Mouse (Mus musculus): ENCODE measurements around the gene Celf2. TPM values are rescaled to one million over a fixed set of nuclear protein-coding genes. Genes with fewer than 3 reads are reported as not detected.
"Not testable (repeated sequence)": the region's sequence is repeated elsewhere in the genome, so short reads cannot be mapped to it uniquely, and the experiment has no call there.

Celf2 gene
- polyA plus RNA-seq, 1 experiment from 2014 or later = 35.4 TPM

- WGBS = 68% methylated on average over 7 of the region's 7 CpGs
- Histone ChIP-seq H3K9me3 (ENCODE audit: control insufficient read depth, low read length) (no peaks in the 10 kb centered on the region), H3K9ac (ENCODE audit: low read depth, low read length) (no peak overlapping the region), H3K36me3 (ENCODE audit: control insufficient read depth, insufficient read depth, low read length) (0 out of 2 replicates have a peak, but pooled peaks cover 2% of the 10 kb centered on the region), H3K27ac (ENCODE audit: low read length) (no peak overlapping the region), H3K4me3 (ENCODE audit: low read length) (no peak overlapping the region), H3K4me1 (ENCODE audit: control insufficient read depth, insufficient read depth, low read length) (0 out of 2 replicates have a peak, but pooled peaks cover 2% of the 10 kb centered on the region), H3K4me2 (ENCODE audit: low read depth, low read length) (no peak overlapping the region), H3K27me3 (replicated peaks; ENCODE audit: control insufficient read depth, insufficient read depth, low read length) (no peaks in the 10 kb centered on the region)
- peak; percentile 88 for ATAC-seq
Measured at GRCm38 (mm10) chr2:6585069-6585754, 924.2 kb downstream of the Celf2 start.

- 0 out of 2 replicates have a peak, but pooled peaks cover 2% of the 10 kb centered on the region for H3K36me3 ChIP-seq (ENCODE audit: control insufficient read depth, insufficient read depth, low read length)
- no peak overlapping the region for H3K27ac ChIP-seq (ENCODE audit: low read length)
- no peaks in the 10 kb centered on the region for H3K27me3 ChIP-seq (replicated peaks; ENCODE audit: control insufficient read depth, insufficient read depth, low read length)
- H3K9ac ChIP-seq (ENCODE audit: low read depth, low read length) = no peak overlapping the region
- H3K4me1 ChIP-seq (ENCODE audit: control insufficient read depth, insufficient read depth, low read length) = 0 out of 2 replicates have a peak, but pooled peaks cover 2% of the 10 kb centered on the region
- H3K4me2 ChIP-seq (ENCODE audit: low read depth, low read length) = no peak overlapping the region
- no peak overlapping the region for H3K4me3 ChIP-seq (ENCODE audit: low read length)
- ATAC-seq = no peak
- H3K9me3 ChIP-seq (ENCODE audit: control insufficient read depth, low read length) = no peaks in the 10 kb centered on the region
Measured at GRCm38 (mm10) chr2:6582711-6583110, 926.7 kb downstream of the Celf2 start.

DNA sequence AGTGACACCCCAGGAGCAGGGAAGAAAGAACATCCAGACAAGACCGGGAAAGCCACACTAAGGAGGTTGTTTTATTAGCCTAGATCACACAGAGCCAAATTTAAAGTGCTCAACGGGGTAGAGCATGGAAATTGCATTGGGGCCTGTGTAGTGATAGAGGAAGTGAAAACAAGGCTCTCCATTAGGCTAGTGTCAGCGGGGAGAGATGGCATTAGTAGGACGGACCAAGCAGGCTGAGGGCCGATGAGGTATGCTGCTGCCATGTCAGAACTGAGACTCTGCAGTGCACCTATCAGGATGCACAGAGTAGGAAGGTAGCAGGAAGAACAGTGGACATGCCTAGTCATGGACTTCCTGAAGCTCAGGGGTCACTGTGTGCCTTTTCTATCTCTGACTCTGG, 929.3 kb downstream of the Celf2 start:
- Histone ChIP-seq H3K9ac (ENCODE audit: low read depth, low read length) (no peak overlapping the region), H3K4me3 (ENCODE audit: low read length) (no peak overlapping the region), H3K27me3 (replicated peaks; ENCODE audit: control insufficient read depth, insufficient read depth, low read length) (no peaks in the 10 kb centered on the region), H3K4me2 (ENCODE audit: low read depth, low read length) (no peak overlapping the region), H3K36me3 (ENCODE audit: control insufficient read depth, insufficient read depth, low read length) (no peaks in the 10 kb centered on the region), H3K4me1 (ENCODE audit: control insufficient read depth, insufficient read depth, low read length) (0 out of 2 replicates have a peak, but pooled peaks cover 2% of the 10 kb centered on the region), H3K9me3 (ENCODE audit: control insufficient read depth, low read length) (no peaks in the 10 kb centered on the region), H3K27ac (ENCODE audit: low read length) (no peak overlapping the region)
- 77% methylated on average over 5 of the region's 5 CpGs for WGBS
- no peak for ATAC-seq

GRCm38 (mm10) chr2:6575316-6575715, 934.0 kb downstream of the Celf2 start:
- H3K27me3 ChIP-seq (replicated peaks; ENCODE audit: control insufficient read depth, insufficient read depth, low read length); H3K4me1 ChIP-seq (ENCODE audit: control insufficient read depth, insufficient read depth, low read length); H3K36me3 ChIP-seq (ENCODE audit: control insufficient read depth, insufficient read depth, low read length); ATAC-seq; H3K9ac ChIP-seq (ENCODE audit: low read depth, low read length); H3K9me3 ChIP-seq (ENCODE audit: control insufficient read depth, low read length); H3K4me2 ChIP-seq (ENCODE audit: low read depth, low read length); H3K27ac ChIP-seq (ENCODE audit: low read length); H3K4me3 ChIP-seq (ENCODE audit: low read length): not testable (repeated sequence)
- 99% methylated on average over 3 of the region's 3 CpGs for WGBS

DNA sequence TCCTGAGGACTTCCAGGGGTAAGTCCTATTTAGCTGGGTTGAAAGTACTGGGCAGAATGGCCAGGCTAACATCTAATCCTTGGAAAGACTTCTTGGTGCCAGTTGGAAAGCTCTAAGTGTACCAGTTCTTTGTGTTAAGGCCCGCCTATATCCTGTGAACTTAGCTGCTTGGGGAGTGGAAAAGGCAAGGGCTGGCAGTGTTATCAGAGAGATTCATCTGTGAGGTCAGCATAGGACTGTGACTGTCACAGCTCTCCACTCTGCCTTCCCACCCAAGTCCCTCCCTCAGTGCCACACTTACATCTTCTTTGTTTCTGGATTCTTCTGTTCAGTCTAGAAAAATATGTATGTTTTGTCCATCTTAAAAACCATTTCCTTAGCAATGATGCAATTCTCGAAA, 935.7 kb downstream of the Celf2 start:
- no peaks in the 10 kb centered on the region for H3K9me3 ChIP-seq (ENCODE audit: control insufficient read depth, low read length)
- H3K27ac ChIP-seq (ENCODE audit: low read length) = no peak overlapping the region
- ATAC-seq = no peak
- H3K4me2 ChIP-seq (ENCODE audit: low read depth, low read length) = no peak overlapping the region
- H3K27me3 ChIP-seq (replicated peaks; ENCODE audit: control insufficient read depth, insufficient read depth, low read length) = no peaks in the 10 kb centered on the region
- H3K36me3 ChIP-seq (ENCODE audit: control insufficient read depth, insufficient read depth, low read length) = no peaks in the 10 kb centered on the region
- H3K4me1 ChIP-seq (ENCODE audit: control insufficient read depth, insufficient read depth, low read length) = no peaks in the 10 kb centered on the region
- WGBS = 76% methylated on average over 2 of the region's 2 CpGs
- no peak overlapping the region for H3K9ac ChIP-seq (ENCODE audit: low read depth, low read length)
- no peak overlapping the region for H3K4me3 ChIP-seq (ENCODE audit: low read length)

GRCm38 (mm10) chr2:6572976-6573375, 936.4 kb downstream of the Celf2 start:
- Histone ChIP-seq H3K4me3 (ENCODE audit: low read length) (no peak overlapping the region), H3K9ac (ENCODE audit: low read depth, low read length) (no peak overlapping the region), H3K9me3 (ENCODE audit: control insufficient read depth, low read length) (no peaks in the 10 kb centered on the region), H3K36me3 (ENCODE audit: control insufficient read depth, insufficient read depth, low read length) (no peaks in the 10 kb centered on the region), H3K27ac (ENCODE audit: low read length) (no peak overlapping the region), H3K27me3 (replicated peaks; ENCODE audit: control insufficient read depth, insufficient read depth, low read length) (no peaks in the 10 kb centered on the region), H3K4me1 (ENCODE audit: control insufficient read depth, insufficient read depth, low read length) (no peaks in the 10 kb centered on the region), H3K4me2 (ENCODE audit: low read depth, low read length) (no peak overlapping the region)
- WGBS = 82% methylated on average over 5 of the region's 5 CpGs
- ATAC-seq = no peak

GRCm38 (mm10) chr2:6569040-6569542, 940.3 kb downstream of the Celf2 start:
- no peaks in the 10 kb centered on the region for H3K4me1 ChIP-seq (ENCODE audit: control insufficient read depth, insufficient read depth, low read length)
- H3K27ac ChIP-seq (ENCODE audit: low read length) = no peak overlapping the region
- no peak overlapping the region for H3K9ac ChIP-seq (ENCODE audit: low read depth, low read length)
- H3K27me3 ChIP-seq (replicated peaks; ENCODE audit: control insufficient read depth, insufficient read depth, low read length) = no peaks in the 10 kb centered on the region
- no peak overlapping the region for H3K4me3 ChIP-seq (ENCODE audit: low read length)
- WGBS = 64% methylated on average over 1 of the region's 1 CpGs
- H3K36me3 ChIP-seq (ENCODE audit: control insufficient read depth, insufficient read depth, low read length) = no peaks in the 10 kb centered on the region
- H3K4me2 ChIP-seq (ENCODE audit: low read depth, low read length) = no peak overlapping the region
- no peak for ATAC-seq
- H3K9me3 ChIP-seq (ENCODE audit: control insufficient read depth, low read length) = no peaks in the 10 kb centered on the region

DNA sequence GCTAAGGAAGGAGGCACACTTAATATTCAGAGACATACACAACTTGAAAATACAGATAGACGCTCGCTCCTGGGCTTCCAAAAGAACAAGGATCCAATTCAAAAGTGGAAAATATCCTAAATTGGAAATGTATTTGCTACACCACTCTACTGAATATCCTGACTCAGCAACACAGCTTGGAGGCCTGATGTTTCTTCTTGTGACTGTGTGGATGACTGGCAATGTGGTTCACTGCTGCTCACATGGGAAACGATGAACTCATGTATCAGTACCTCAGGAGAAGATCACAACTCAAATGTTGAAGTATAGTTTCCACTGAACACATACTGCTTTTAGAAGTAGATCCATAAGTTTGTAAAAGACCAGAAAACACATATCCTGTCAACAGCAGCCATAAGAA, 944.2 kb downstream of the Celf2 start:
- no peaks in the 10 kb centered on the region for H3K4me1 ChIP-seq (ENCODE audit: control insufficient read depth, insufficient read depth, low read length)
- H3K9ac ChIP-seq (ENCODE audit: low read depth, low read length) = no peak overlapping the region
- H3K4me3 ChIP-seq (ENCODE audit: low read length) = no peak overlapping the region
- H3K4me2 ChIP-seq (ENCODE audit: low read depth, low read length) = no peak overlapping the region
- no peaks in the 10 kb centered on the region for H3K9me3 ChIP-seq (ENCODE audit: control insufficient read depth, low read length)
- H3K36me3 ChIP-seq (ENCODE audit: control insufficient read depth, insufficient read depth, low read length) = no peaks in the 10 kb centered on the region
- whole genome bisulfite sequencing = 93% methylated on average over 3 of the region's 3 CpGs
- H3K27me3 ChIP-seq (replicated peaks; ENCODE audit: control insufficient read depth, insufficient read depth, low read length) = no peaks in the 10 kb centered on the region
- no peak overlapping the region for H3K27ac ChIP-seq (ENCODE audit: low read length)
- no peak for ATAC-seq

DNA sequence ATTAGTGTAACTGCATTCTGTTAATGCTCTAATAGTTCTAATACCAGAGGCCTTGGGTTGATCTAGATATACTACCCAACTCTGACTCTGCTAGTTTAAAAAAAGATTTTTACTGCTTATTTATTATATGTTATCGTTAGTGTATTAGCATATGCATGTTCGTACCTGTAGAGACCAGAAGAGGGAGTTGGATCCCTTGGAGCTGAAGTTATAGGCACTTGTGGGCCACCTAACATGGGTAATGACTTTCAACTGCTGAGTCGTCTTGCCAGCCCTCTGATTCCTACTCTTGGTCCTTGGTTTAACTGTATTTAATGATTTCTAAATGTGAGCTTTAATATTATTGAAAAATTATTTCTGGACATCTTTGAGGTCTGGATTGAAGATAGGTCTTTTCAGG, 948.0 kb downstream of the Celf2 start:
- Histone ChIP-seq H3K9ac (ENCODE audit: low read depth, low read length) (no peak overlapping the region), H3K4me2 (ENCODE audit: low read depth, low read length) (no peak overlapping the region), H3K36me3 (ENCODE audit: control insufficient read depth, insufficient read depth, low read length) (no peaks in the 10 kb centered on the region), H3K4me1 (ENCODE audit: control insufficient read depth, insufficient read depth, low read length) (no peaks in the 10 kb centered on the region), H3K9me3 (ENCODE audit: control insufficient read depth, low read length) (no peaks in the 10 kb centered on the region), H3K4me3 (ENCODE audit: low read length) (no peak overlapping the region), H3K27me3 (replicated peaks; ENCODE audit: control insufficient read depth, insufficient read depth, low read length) (no peaks in the 10 kb centered on the region), H3K27ac (ENCODE audit: low read length) (no peak overlapping the region)
- 91% methylated on average over 3 of the region's 3 CpGs for WGBS
- ATAC-seq = no peak

- Histone ChIP-seq H3K4me1 (ENCODE audit: control insufficient read depth, insufficient read depth, low read length) (no peaks in the 10 kb centered on the region), H3K27me3 (replicated peaks; ENCODE audit: control insufficient read depth, insufficient read depth, low read length) (no peaks in the 10 kb centered on the region), H3K9me3 (ENCODE audit: control insufficient read depth, low read length) (no peaks in the 10 kb centered on the region), H3K9ac (ENCODE audit: low read depth, low read length) (no peak overlapping the region), H3K4me3 (ENCODE audit: low read length) (no peak overlapping the region), H3K4me2 (ENCODE audit: low read depth, low read length) (no peak overlapping the region), H3K27ac (ENCODE audit: low read length) (no peak overlapping the region), H3K36me3 (ENCODE audit: control insufficient read depth, insufficient read depth, low read length) (no peaks in the 10 kb centered on the region)
- no peak for ATAC-seq
- WGBS = 88% methylated on average over 3 of the region's 3 CpGs
Measured at GRCm38 (mm10) chr2:6560802-6561201, 948.6 kb downstream of the Celf2 start.

Measured in intestine, embryonic 16.5 days (tissue).